Mouse (Mus musculus): ENCODE data around the gene Camk2g. TPM values are rescaled to one million over a fixed set of nuclear protein-coding genes. Genes with fewer than 3 reads are reported as not detected.
A peak's percentile ranks its signal among the peaks of the same experiment; 100 is the strongest.

Camk2g gene
- polyA plus RNA-seq, 1 experiment from 2014 or later, result 183 TPM

GRCm38 (mm10) chr14:20791511-20792242 lies 2.2 kb downstream of the Camk2g start:
- H3K36me3 ChIP-seq, result peaks cover 18% of the 10 kb centered on the region
- 77% methylated on average over 16 of the region's 16 CpGs for WGBS
- peak overlapping the region; percentile 83; the same call in 1 of the 2 replicates for H3K4me3 ChIP-seq
- peaks cover 54% of the 10 kb centered on the region for H3K4me1 ChIP-seq (replicated peaks)
- ATAC-seq (ENCODE audit: low FRiP score, low read depth), result no peak
- H3K27me3 ChIP-seq, result no peaks in the 10 kb centered on the region
- H3K4me2 ChIP-seq, result peak overlapping the region; percentile 69
- H3K9ac ChIP-seq, result peak overlapping the region; percentile 17; the same call in 1 of the 2 replicates
- H3K9me3 ChIP-seq, result no peaks in the 10 kb centered on the region
- no peak overlapping the region for H3K27ac ChIP-seq (replicated peaks)

GRCm38 (mm10) chr14:20790996-20791395 lies 2.9 kb downstream of the Camk2g start:
- WGBS, result 88% methylated on average over 6 of the region's 6 CpGs
- Histone ChIP-seq H3K4me1 (replicated peaks) (peaks cover 55% of the 10 kb centered on the region), H3K36me3 (peaks cover 19% of the 10 kb centered on the region), H3K27ac (replicated peaks) (no peak overlapping the region), H3K9me3 (no peaks in the 10 kb centered on the region), H3K9ac (no peak overlapping the region), H3K27me3 (no peaks in the 10 kb centered on the region), H3K4me2 (no peak overlapping the region; the same call in 1 of the 2 replicates), H3K4me3 (no peak overlapping the region)
- ATAC-seq (ENCODE audit: low FRiP score, low read depth), result no peak

- 94% methylated on average over 5 of the region's 5 CpGs for WGBS
- H3K36me3 ChIP-seq, result peaks cover 19% of the 10 kb centered on the region
- H3K4me2 ChIP-seq, result no peak overlapping the region
Observed at GRCm38 (mm10) chr14:20790445-20790844, 3.4 kb downstream of the Camk2g start.

GRCm38 (mm10) chr14:20789593-20789992 lies 4.3 kb downstream of the Camk2g start:
- Histone ChIP-seq H3K4me2 (no peak overlapping the region), H3K27ac (replicated peaks) (no peak overlapping the region), H3K36me3 (peaks cover 19% of the 10 kb centered on the region), H3K4me1 (replicated peaks) (peaks cover 49% of the 10 kb centered on the region), H3K4me3 (no peak overlapping the region), H3K9ac (no peak overlapping the region), H3K9me3 (no peaks in the 10 kb centered on the region), H3K27me3 (no peaks in the 10 kb centered on the region)
- WGBS, result 93% methylated on average over 4 of the region's 4 CpGs
- ATAC-seq (ENCODE audit: low FRiP score, low read depth), result no peak

More at GRCm38 (mm10) chr14:20790445-20790844, 3.4 kb downstream of the Camk2g start:
- Histone ChIP-seq H3K27me3 (no peaks in the 10 kb centered on the region), H3K4me1 (replicated peaks) (peaks cover 52% of the 10 kb centered on the region), H3K9me3 (no peaks in the 10 kb centered on the region), H3K9ac (no peak overlapping the region), H3K27ac (replicated peaks) (no peak overlapping the region), H3K4me3 (no peak overlapping the region)
- no peak for ATAC-seq (ENCODE audit: low FRiP score, low read depth)

DNA sequence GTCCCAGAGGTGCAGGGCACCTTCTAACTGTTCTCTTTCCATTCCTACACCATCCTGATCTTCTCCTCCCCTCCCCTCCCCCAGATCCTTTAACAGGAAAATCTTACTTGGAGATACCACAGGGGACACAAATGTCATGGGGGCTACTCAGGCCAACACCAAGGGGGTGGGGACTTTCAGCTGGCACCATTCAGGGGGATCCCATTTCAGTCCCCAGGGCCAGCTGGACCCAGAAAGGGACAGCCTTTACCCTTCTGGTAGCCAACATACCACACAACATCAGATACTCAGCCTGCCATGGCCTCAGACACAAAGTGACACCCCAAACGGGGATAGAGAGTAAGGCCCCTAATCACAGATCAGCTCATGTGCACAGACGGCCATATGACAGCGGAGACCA lies 5.7 kb downstream of the Camk2g start:
- Histone ChIP-seq H3K4me2 (no peak overlapping the region), H3K27me3 (no peaks in the 10 kb centered on the region), H3K9me3 (no peaks in the 10 kb centered on the region), H3K27ac (replicated peaks) (no peak overlapping the region), H3K4me1 (replicated peaks) (peaks cover 43% of the 10 kb centered on the region), H3K9ac (no peak overlapping the region), H3K4me3 (no peak overlapping the region), H3K36me3 (peaks cover 23% of the 10 kb centered on the region)
- ATAC-seq (ENCODE audit: low FRiP score, low read depth), result no peak
- WGBS, result 84% methylated on average over 3 of the region's 3 CpGs

DNA sequence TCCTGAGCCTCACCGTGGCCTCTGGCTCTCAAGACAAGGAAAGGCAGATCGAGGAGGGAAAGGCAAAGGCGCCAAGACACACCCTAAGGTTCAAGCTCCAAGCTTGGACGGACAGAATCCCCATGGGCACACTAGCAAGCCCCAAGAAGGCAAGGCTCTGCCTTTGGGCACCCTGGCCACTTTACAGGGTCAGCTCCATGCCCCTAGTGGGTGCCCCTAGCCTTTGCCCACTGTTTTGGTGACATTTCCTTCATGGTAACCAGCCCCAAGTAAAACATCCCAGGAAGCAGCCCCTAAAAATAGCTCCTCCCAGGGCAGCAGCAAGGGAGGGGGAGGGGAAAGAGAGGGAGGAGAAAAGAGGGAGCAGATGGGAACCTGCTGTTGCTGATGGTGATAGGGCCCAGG lies 7.3 kb downstream of the Camk2g start:
- H3K4me1 ChIP-seq (replicated peaks), result peaks cover 28% of the 10 kb centered on the region
- peaks cover 31% of the 10 kb centered on the region for H3K36me3 ChIP-seq
- H3K9ac ChIP-seq, result no peak overlapping the region
- H3K27me3 ChIP-seq, result no peaks in the 10 kb centered on the region
- H3K4me3 ChIP-seq, result no peak overlapping the region
- WGBS, result 75% methylated on average over 4 of the region's 4 CpGs
- H3K4me2 ChIP-seq, result no peak overlapping the region
- no peak overlapping the region for H3K27ac ChIP-seq (replicated peaks)
- H3K9me3 ChIP-seq, result no peaks in the 10 kb centered on the region
- no peak for ATAC-seq (ENCODE audit: low FRiP score, low read depth)

DNA sequence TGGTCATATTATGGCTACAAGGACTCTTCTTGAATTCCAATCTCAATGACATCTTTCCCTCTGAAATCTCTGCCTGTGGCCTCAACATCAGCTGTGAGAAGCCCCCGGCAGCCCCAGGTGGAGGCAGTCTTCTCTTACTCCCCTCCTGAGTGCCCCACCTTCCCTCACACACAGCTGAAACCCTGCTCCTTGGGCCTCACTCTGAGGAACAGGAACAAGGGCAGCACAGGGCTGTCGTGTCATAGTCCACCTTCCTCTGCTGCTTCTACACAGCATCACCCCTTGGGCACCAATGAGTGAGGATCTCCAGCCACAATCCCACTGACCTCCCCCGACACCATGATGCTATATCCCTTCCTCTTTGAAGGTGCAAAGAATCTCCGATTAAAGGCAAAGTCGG lies 7.9 kb downstream of the Camk2g start:
- Histone ChIP-seq H3K4me3 (no peak overlapping the region), H3K4me2 (no peak overlapping the region), H3K9me3 (no peaks in the 10 kb centered on the region), H3K36me3 (peaks cover 27% of the 10 kb centered on the region), H3K4me1 (replicated peaks) (peaks cover 23% of the 10 kb centered on the region), H3K27me3 (no peaks in the 10 kb centered on the region), H3K27ac (replicated peaks) (no peak overlapping the region), H3K9ac (no peak overlapping the region)
- 92% methylated on average over 5 of the region's 5 CpGs for WGBS
- no peak for ATAC-seq (ENCODE audit: low FRiP score, low read depth)

DNA sequence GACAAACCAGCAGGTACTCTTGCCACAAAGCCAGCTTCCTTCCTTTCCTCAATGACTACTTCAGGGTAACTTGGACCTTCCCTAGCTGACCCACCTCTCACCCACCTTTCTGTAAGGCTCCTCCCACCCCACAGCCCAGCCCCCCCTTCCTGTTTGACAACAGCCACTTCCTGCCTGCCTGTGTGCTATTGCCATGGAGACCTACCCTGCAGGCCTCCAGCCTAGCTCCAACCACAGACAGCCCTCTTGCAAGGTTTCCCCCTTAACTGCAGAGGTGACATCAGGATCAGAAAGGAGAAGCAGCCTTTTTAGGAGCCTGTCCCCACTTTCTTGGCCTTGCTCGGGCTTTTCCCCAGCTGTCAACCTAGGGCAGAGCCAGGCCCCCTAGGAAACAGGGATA lies 8.7 kb downstream of the Camk2g start:
- H3K27me3 ChIP-seq, result no peaks in the 10 kb centered on the region
- peaks cover 21% of the 10 kb centered on the region for H3K36me3 ChIP-seq

GRCm38 (mm10) chr14:20784708-20785107 lies 9.2 kb downstream of the Camk2g start:
- no peak overlapping the region for H3K4me3 ChIP-seq
- ATAC-seq (ENCODE audit: low FRiP score, low read depth), result no peak

More for the DNA sequence above, 8.7 kb downstream of the Camk2g start:
- Histone ChIP-seq H3K9ac (no peak overlapping the region), H3K4me3 (no peak overlapping the region), H3K4me1 (replicated peaks) (peaks cover 20% of the 10 kb centered on the region), H3K27ac (replicated peaks) (no peak overlapping the region), H3K4me2 (no peak overlapping the region), H3K9me3 (no peaks in the 10 kb centered on the region)
- 73% methylated on average over 1 of the region's 1 CpGs for WGBS
- no peak for ATAC-seq (ENCODE audit: low FRiP score, low read depth)

GRCm38 (mm10) chr14:20783526-20783925 lies 10.4 kb downstream of the Camk2g start:
- ATAC-seq (ENCODE audit: low FRiP score, low read depth), result no peak
- Histone ChIP-seq H3K4me1 (replicated peaks) (peaks cover 20% of the 10 kb centered on the region), H3K9ac (no peak overlapping the region), H3K36me3 (peaks cover 17% of the 10 kb centered on the region), H3K9me3 (no peaks in the 10 kb centered on the region), H3K4me2 (no peak overlapping the region), H3K27me3 (no peaks in the 10 kb centered on the region), H3K27ac (replicated peaks) (no peak overlapping the region), H3K4me3 (no peak overlapping the region)
- WGBS, result 97% methylated on average over 6 of the region's 6 CpGs

More at GRCm38 (mm10) chr14:20784708-20785107, 9.2 kb downstream of the Camk2g start:
- H3K9me3 ChIP-seq, result no peaks in the 10 kb centered on the region
- H3K27ac ChIP-seq (replicated peaks), result no peak overlapping the region
- peaks cover 17% of the 10 kb centered on the region for H3K36me3 ChIP-seq
- 86% methylated on average over 7 of the region's 7 CpGs for WGBS
- no peak overlapping the region for H3K4me2 ChIP-seq
- H3K27me3 ChIP-seq, result no peaks in the 10 kb centered on the region
- H3K9ac ChIP-seq, result no peak overlapping the region
- H3K4me1 ChIP-seq (replicated peaks), result peaks cover 20% of the 10 kb centered on the region

- WGBS, result 92% methylated on average over 7 of the region's 7 CpGs
- Histone ChIP-seq H3K27me3 (no peaks in the 10 kb centered on the region), H3K4me2 (no peak overlapping the region), H3K4me3 (no peak overlapping the region), H3K9me3 (no peaks in the 10 kb centered on the region), H3K36me3 (peaks cover 18% of the 10 kb centered on the region), H3K4me1 (replicated peaks) (peaks cover 16% of the 10 kb centered on the region), H3K27ac (replicated peaks) (no peak overlapping the region), H3K9ac (no peak overlapping the region)
- ATAC-seq (ENCODE audit: low FRiP score, low read depth), result no peak
Observed at GRCm38 (mm10) chr14:20782860-20783259, 11.0 kb downstream of the Camk2g start.

DNA sequence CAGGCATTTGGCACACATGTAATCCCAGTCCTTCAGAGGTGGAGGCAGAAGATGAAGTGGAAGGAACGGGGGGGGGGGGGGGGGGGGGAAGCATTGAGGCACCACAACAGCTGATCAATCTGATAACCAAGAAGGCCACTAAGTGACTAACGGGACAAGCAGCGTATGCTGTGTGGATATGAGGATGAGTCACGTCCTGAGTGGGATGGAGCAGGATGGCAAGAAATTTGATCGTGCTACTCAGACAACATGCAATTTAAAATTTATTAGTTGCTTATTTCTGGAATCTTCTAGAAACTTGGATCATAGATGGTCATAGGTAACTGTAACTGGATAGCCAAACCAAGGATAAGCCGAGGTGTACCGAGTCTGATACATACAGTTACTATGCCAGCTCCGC lies 13.7 kb downstream of the Camk2g start:
- H3K9ac ChIP-seq, result no peak overlapping the region
- no peaks in the 10 kb centered on the region for H3K9me3 ChIP-seq
- WGBS, result 93% methylated on average over 8 of the region's 8 CpGs
- no peak overlapping the region for H3K4me3 ChIP-seq
- no peak overlapping the region for H3K27ac ChIP-seq (replicated peaks)
- peaks cover 26% of the 10 kb centered on the region for H3K36me3 ChIP-seq
- no peaks in the 10 kb centered on the region for H3K27me3 ChIP-seq
- no peak overlapping the region for H3K4me2 ChIP-seq
- ATAC-seq (ENCODE audit: low FRiP score, low read depth), result no peak
- peaks cover 13% of the 10 kb centered on the region for H3K4me1 ChIP-seq (replicated peaks)
